Mouse (Mus musculus): Measurements from ENCODE around the gene Gprin2.

The Gprin2 gene

GRCm38 (mm10) chr14:34200738-34201230 lies 669 bp downstream of the Gprin2 start:
- DNase-seq = peak; percentile 41 to 42

GRCm38 (mm10) chr14:34196706-34197105 lies 4.7 kb downstream of the Gprin2 start:
- DNase-seq = no peak

GRCm38 (mm10) chr14:34195466-34195865 lies 6.0 kb downstream of the Gprin2 start:
- no peak for DNase-seq

GRCm38 (mm10) chr14:34193879-34194278 lies 7.6 kb downstream of the Gprin2 start:
- no peak for DNase-seq

GRCm38 (mm10) chr14:34190361-34190760 lies 11.1 kb downstream of the Gprin2 start:
- no peak for DNase-seq

GRCm38 (mm10) chr14:34188629-34189028 lies 12.8 kb downstream of the Gprin2 start:
- peak; percentile 72 to 80 for DNase-seq

- no peak for DNase-seq
Observed at GRCm38 (mm10) chr14:34183101-34183500, 18.4 kb downstream of the Gprin2 start.

- no peak for DNase-seq
Observed at GRCm38 (mm10) chr14:34179351-34179750, 22.1 kb downstream of the Gprin2 start.

GRCm38 (mm10) chr14:34171107-34171506 lies 30.3 kb downstream of the Gprin2 start:
- no peak for DNase-seq

GRCm38 (mm10) chr14:34155752-34156151 lies 45.7 kb downstream of the Gprin2 start:
- DNase-seq = no peak

- peak in 1 of 2 experiments; percentile 67 for DNase-seq
Observed at GRCm38 (mm10) chr14:34154601-34155337, 46.7 kb downstream of the Gprin2 start.

- DNase-seq = peak; percentile 64 to 71
Observed at GRCm38 (mm10) chr14:34152342-34152741, 49.1 kb downstream of the Gprin2 start, which contains the start of gene Npy4r. Gene Npy4r (minus strand): TSS chr14:34152489.

GRCm38 (mm10) chr14:34142915-34143314 lies 58.5 kb downstream of the Gprin2 start:
- no peak for DNase-seq

GRCm38 (mm10) chr14:34142316-34142715 lies 59.1 kb downstream of the Gprin2 start:
- DNase-seq = no peak

GRCm38 (mm10) chr14:34139671-34140664 lies 61.5 kb downstream of the Gprin2 start:
- no peak for DNase-seq
